Mouse (Mus musculus): ENCODE data around the gene Sorcs3. TPM values are rescaled to one million over a fixed set of nuclear protein-coding genes. Genes with fewer than 3 reads are reported as not detected.

The Sorcs3 gene
- polyA plus RNA-seq, 1 experiment from 2014 or later: 17.4 TPM

- no peak overlapping the region for H3K27ac ChIP-seq (replicated peaks)
- H3K9me3 ChIP-seq (replicated peaks): no peaks in the 10 kb centered on the region
- no peak overlapping the region for H3K4me2 ChIP-seq
- no peak overlapping the region for H3K9ac ChIP-seq (replicated peaks)
- no peak overlapping the region for H3K4me3 ChIP-seq (replicated peaks)
- H3K4me1 ChIP-seq: peaks cover 4% of the 10 kb centered on the region
- peaks cover 3% of the 10 kb centered on the region; the same call in 1 of the 2 replicates for H3K36me3 ChIP-seq
- no peak for ATAC-seq (ENCODE audit: low FRiP score)
- H3K27me3 ChIP-seq (replicated peaks): no peaks in the 10 kb centered on the region
These were observed 9.6 kb downstream of the Sorcs3 start for GRCm38 (mm10) chr19:48215379-48215778.

GRCm38 (mm10) chr19:48237786-48238372 lies 32.1 kb downstream of the Sorcs3 start:
- Histone ChIP-seq H3K9ac (replicated peaks) (no peak overlapping the region), H3K4me3 (replicated peaks) (no peak overlapping the region), H3K4me2 (no peak overlapping the region; the same call in 1 of the 2 replicates), H3K9me3 (replicated peaks) (no peaks in the 10 kb centered on the region), H3K36me3 (no peaks in the 10 kb centered on the region), H3K4me1 (peaks cover 20% of the 10 kb centered on the region), H3K27ac (replicated peaks) (no peak overlapping the region), H3K27me3 (replicated peaks) (no peaks in the 10 kb centered on the region)
- no peak; the same call in 1 of the 2 replicates for ATAC-seq (ENCODE audit: low FRiP score)
- 48% methylated on average over 13 of the region's 13 CpGs for WGBS

GRCm38 (mm10) chr19:48238391-48238790 lies 32.6 kb downstream of the Sorcs3 start:
- no peak overlapping the region for H3K4me3 ChIP-seq (replicated peaks)
- no peak overlapping the region for H3K9ac ChIP-seq (replicated peaks)
- H3K4me2 ChIP-seq: no peak overlapping the region; the same call in 1 of the 2 replicates
- no peak overlapping the region for H3K27ac ChIP-seq (replicated peaks)
- H3K36me3 ChIP-seq: no peaks in the 10 kb centered on the region
- H3K27me3 ChIP-seq (replicated peaks): no peaks in the 10 kb centered on the region
- ATAC-seq (ENCODE audit: low FRiP score): no peak
- no peaks in the 10 kb centered on the region for H3K9me3 ChIP-seq (replicated peaks)
- 48% methylated on average over 9 of the region's 9 CpGs for WGBS
- H3K4me1 ChIP-seq: peaks cover 20% of the 10 kb centered on the region

- Histone ChIP-seq H3K4me3 (replicated peaks) (no peak overlapping the region), H3K9ac (replicated peaks) (no peak overlapping the region), H3K27me3 (replicated peaks) (no peaks in the 10 kb centered on the region), H3K4me1 (peaks cover 20% of the 10 kb centered on the region), H3K36me3 (no peaks in the 10 kb centered on the region), H3K9me3 (replicated peaks) (no peaks in the 10 kb centered on the region), H3K4me2 (no peak overlapping the region), H3K27ac (replicated peaks) (no peak overlapping the region)
- WGBS: 24% methylated on average over 2 of the region's 2 CpGs
- ATAC-seq (ENCODE audit: low FRiP score): no peak
These were observed 35.1 kb downstream of the Sorcs3 start for GRCm38 (mm10) chr19:48240960-48241359.

GRCm38 (mm10) chr19:48244036-48244435 lies 38.2 kb downstream of the Sorcs3 start:
- no peak overlapping the region for H3K9ac ChIP-seq (replicated peaks)
- WGBS: 78% methylated on average over 3 of the region's 3 CpGs
- 0 out of 2 replicates have a peak, but pooled peaks cover 6% of the 10 kb centered on the region for H3K4me1 ChIP-seq
- no peaks in the 10 kb centered on the region for H3K9me3 ChIP-seq (replicated peaks)
- H3K36me3 ChIP-seq: no peaks in the 10 kb centered on the region
- no peak overlapping the region for H3K4me2 ChIP-seq
- H3K27ac ChIP-seq (replicated peaks): no peak overlapping the region
- no peaks in the 10 kb centered on the region for H3K27me3 ChIP-seq (replicated peaks)
- no peak overlapping the region for H3K4me3 ChIP-seq (replicated peaks)
- ATAC-seq (ENCODE audit: low FRiP score): no peak

GRCm38 (mm10) chr19:48259223-48259622 lies 53.4 kb downstream of the Sorcs3 start:
- Histone ChIP-seq H3K9me3 (replicated peaks) (no peaks in the 10 kb centered on the region), H3K27ac (replicated peaks) (no peak overlapping the region), H3K4me1 (peaks cover 4% of the 10 kb centered on the region; the same call in 1 of the 2 replicates), H3K4me2 (no peak overlapping the region), H3K27me3 (replicated peaks) (no peaks in the 10 kb centered on the region), H3K36me3 (no peaks in the 10 kb centered on the region), H3K4me3 (replicated peaks) (no peak overlapping the region), H3K9ac (replicated peaks) (no peak overlapping the region)
- 68% methylated on average over 7 of the region's 7 CpGs for WGBS
- no peak for ATAC-seq (ENCODE audit: low FRiP score)

- Histone ChIP-seq H3K27ac (replicated peaks) (no peak overlapping the region), H3K4me2 (no peak overlapping the region), H3K9ac (replicated peaks) (no peak overlapping the region), H3K27me3 (replicated peaks) (no peaks in the 10 kb centered on the region), H3K9me3 (replicated peaks) (no peaks in the 10 kb centered on the region), H3K36me3 (no peaks in the 10 kb centered on the region), H3K4me1 (peaks cover 4% of the 10 kb centered on the region; the same call in 1 of the 2 replicates), H3K4me3 (replicated peaks) (no peak overlapping the region)
- WGBS: 82% methylated on average over 8 of the region's 8 CpGs
- ATAC-seq (ENCODE audit: low FRiP score): no peak
These were observed 54.8 kb downstream of the Sorcs3 start for GRCm38 (mm10) chr19:48260671-48261070.

GRCm38 (mm10) chr19:48263750-48264149 lies 57.9 kb downstream of the Sorcs3 start:
- Histone ChIP-seq H3K9ac (replicated peaks) (no peak overlapping the region), H3K4me1 (peaks cover 4% of the 10 kb centered on the region; the same call in 1 of the 2 replicates), H3K9me3 (replicated peaks) (no peaks in the 10 kb centered on the region), H3K27ac (replicated peaks) (no peak overlapping the region), H3K4me2 (no peak overlapping the region), H3K36me3 (no peaks in the 10 kb centered on the region), H3K4me3 (replicated peaks) (no peak overlapping the region), H3K27me3 (replicated peaks) (no peaks in the 10 kb centered on the region)
- no peak for ATAC-seq (ENCODE audit: low FRiP score)
- WGBS: 36% methylated on average over 5 of the region's 5 CpGs

GRCm38 (mm10) chr19:48280273-48280672 lies 74.4 kb downstream of the Sorcs3 start:
- ATAC-seq (ENCODE audit: low FRiP score): 0 out of 2 replicates have a peak, but pooled peaks have one; percentile 11
- no peak overlapping the region for H3K4me2 ChIP-seq
- H3K9me3 ChIP-seq (replicated peaks): no peaks in the 10 kb centered on the region
- H3K4me1 ChIP-seq: peaks cover 15% of the 10 kb centered on the region; the same call in 1 of the 2 replicates
- H3K9ac ChIP-seq (replicated peaks): no peak overlapping the region
- H3K4me3 ChIP-seq (replicated peaks): no peak overlapping the region
- H3K36me3 ChIP-seq: no peaks in the 10 kb centered on the region
- no peaks in the 10 kb centered on the region for H3K27me3 ChIP-seq (replicated peaks)
- 60% methylated on average over 8 of the region's 8 CpGs for WGBS
- no peak overlapping the region for H3K27ac ChIP-seq (replicated peaks)

GRCm38 (mm10) chr19:48282250-48282649 lies 76.4 kb downstream of the Sorcs3 start:
- ATAC-seq (ENCODE audit: low FRiP score): no peak; the same call in 1 of the 2 replicates
- Histone ChIP-seq H3K9me3 (replicated peaks) (no peaks in the 10 kb centered on the region), H3K4me2 (no peak overlapping the region), H3K4me1 (peaks cover 15% of the 10 kb centered on the region; the same call in 1 of the 2 replicates), H3K9ac (replicated peaks) (no peak overlapping the region), H3K27ac (replicated peaks) (no peak overlapping the region), H3K27me3 (replicated peaks) (no peaks in the 10 kb centered on the region), H3K4me3 (replicated peaks) (no peak overlapping the region), H3K36me3 (no peaks in the 10 kb centered on the region)
- 37% methylated on average over 6 of the region's 6 CpGs for WGBS

- Histone ChIP-seq H3K9me3 (replicated peaks) (no peaks in the 10 kb centered on the region), H3K4me3 (replicated peaks) (no peak overlapping the region), H3K9ac (replicated peaks) (no peak overlapping the region), H3K27me3 (replicated peaks) (no peaks in the 10 kb centered on the region), H3K4me1 (peaks cover 15% of the 10 kb centered on the region; the same call in 1 of the 2 replicates), H3K27ac (replicated peaks) (no peak overlapping the region), H3K36me3 (no peaks in the 10 kb centered on the region), H3K4me2 (no peak overlapping the region)
- 33% methylated on average over 4 of the region's 4 CpGs for WGBS
- no peak for ATAC-seq (ENCODE audit: low FRiP score)
These were observed 77.4 kb downstream of the Sorcs3 start for GRCm38 (mm10) chr19:48283217-48283616.

- WGBS: 55% methylated on average over 10 of the region's 10 CpGs
- no peaks in the 10 kb centered on the region for H3K9me3 ChIP-seq (replicated peaks)
- no peak overlapping the region for H3K9ac ChIP-seq (replicated peaks)
- H3K27ac ChIP-seq (replicated peaks): no peak overlapping the region
- no peak overlapping the region for H3K4me3 ChIP-seq (replicated peaks)
- H3K4me2 ChIP-seq: no peak overlapping the region
- H3K36me3 ChIP-seq: no peaks in the 10 kb centered on the region
- peaks cover 15% of the 10 kb centered on the region; the same call in 1 of the 2 replicates for H3K4me1 ChIP-seq
- no peaks in the 10 kb centered on the region for H3K27me3 ChIP-seq (replicated peaks)
- no peak for ATAC-seq (ENCODE audit: low FRiP score)
These were observed 79.9 kb downstream of the Sorcs3 start for GRCm38 (mm10) chr19:48285602-48286225.

Measured in neural tube, embryonic 15.5 days (tissue).